Mouse (Mus musculus): ENCODE measurements around the gene Arl15.

Gene Arl15

GRCm38 (mm10) chr13:114200545-114200944 is 406.2 kb downstream of the Arl15 start:
- DNase-seq (ENCODE audit: extremely low spot score, low spot score): no peak

- no peak for DNase-seq (ENCODE audit: extremely low spot score, low spot score)
Measured at GRCm38 (mm10) chr13:114202806-114203570, 408.7 kb downstream of the Arl15 start.
